Mouse (Mus musculus) kidney, postnatal 10 days (tissue): ENCODE results near the gene Tmem29.
A peak's percentile ranks its signal among the peaks of the same experiment; 100 is the strongest.
"Not testable (repeated sequence)": the region's sequence is repeated elsewhere in the genome, so short reads cannot be mapped to it uniquely, and the experiment has no call there.

ENCODE experiments used
- DNase-seq: peaks from one replicate; pipeline ENCODE4 v3.0.0; 2021; ENCODE audit warnings: mixed read lengths

Tmem29 gene

GRCm38 (mm10) chrX:150458766-150459350 is at the start of gene Tmem29:
Gene Tmem29, minus strand, starts transcription at chrX:150459154.
- DNase-seq, result peak; percentile 91

- no peak for DNase-seq
Observed at GRCm38 (mm10) chrX:150508696-150509095, 49.7 kb upstream of the Tmem29 start.

GRCm38 (mm10) chrX:150487811-150488210 is 28.9 kb upstream of the Tmem29 start:
- DNase-seq, result not testable (repeated sequence)

- not testable (repeated sequence) for DNase-seq
Observed at GRCm38 (mm10) chrX:150486314-150487030, 27.5 kb upstream of the Tmem29 start.

DNA sequence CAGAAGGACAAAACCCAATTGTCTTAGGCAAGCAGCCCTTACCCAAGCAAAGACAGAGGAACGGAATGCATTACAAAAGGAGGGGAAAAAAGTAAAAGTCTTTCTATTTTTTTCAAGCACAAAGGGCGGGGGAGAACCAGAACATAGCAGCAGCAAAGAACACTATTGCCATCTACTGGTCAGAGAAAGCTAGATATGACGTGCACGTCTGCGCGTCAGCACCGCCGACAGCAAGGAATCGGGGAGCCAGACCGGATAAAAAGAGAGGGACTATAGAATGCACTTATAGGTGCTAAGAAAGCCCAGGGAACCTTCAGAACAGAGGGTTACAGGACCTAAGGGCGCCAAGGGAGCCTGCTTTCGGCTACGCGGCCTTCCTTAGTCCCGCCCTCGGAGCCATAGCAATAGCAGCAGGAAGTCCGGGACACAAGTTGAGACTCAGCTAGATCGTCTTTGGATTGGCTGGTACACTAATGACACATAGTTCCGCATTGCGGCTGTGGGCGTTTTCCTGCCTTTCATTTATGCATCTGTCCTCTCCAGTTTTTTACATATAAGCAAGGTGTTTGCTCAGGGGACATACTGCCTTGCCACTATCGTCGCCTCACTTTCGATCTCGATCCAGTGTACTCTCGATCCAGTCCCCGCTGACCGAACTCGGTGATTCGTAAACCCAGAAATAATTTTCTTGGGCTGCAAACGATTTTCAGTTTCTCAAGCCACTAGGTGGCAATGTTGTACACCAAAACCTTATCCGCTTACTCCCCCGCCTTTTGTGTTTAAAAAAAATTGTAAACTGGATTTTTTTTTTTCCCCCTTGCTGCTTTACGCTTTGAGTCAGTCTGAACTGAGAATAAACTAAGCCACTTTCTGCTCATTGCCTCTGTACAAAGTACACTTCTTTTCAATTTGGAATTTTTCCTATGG is 19.2 kb upstream of the Tmem29 start:
- DNase-seq, result peak; percentile 85

GRCm38 (mm10) chrX:150471416-150471815 is 12.5 kb upstream of the Tmem29 start:
- DNase-seq, result no peak

DNA sequence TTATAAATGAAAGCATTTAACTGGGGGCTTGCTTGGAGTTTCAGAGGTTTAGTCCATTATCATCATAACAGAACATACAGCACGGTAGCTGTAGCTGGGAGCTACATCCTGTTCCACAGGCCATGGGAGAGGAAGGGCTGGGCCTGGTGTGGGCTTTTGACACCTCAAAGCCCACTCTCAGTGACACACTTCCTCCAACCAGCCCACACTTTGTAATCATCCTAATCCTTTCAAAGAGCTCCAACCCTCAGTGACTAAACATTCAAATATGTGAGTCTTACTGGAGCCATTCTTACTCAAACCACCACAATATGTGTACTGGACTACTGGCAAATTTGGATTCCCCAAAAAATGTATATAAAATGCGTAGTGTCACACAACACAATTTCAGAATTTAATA is 9.3 kb upstream of the Tmem29 start:
- no peak for DNase-seq

GRCm38 (mm10) chrX:150466817-150467216 is 7.9 kb upstream of the Tmem29 start:
- not testable (repeated sequence) for DNase-seq

GRCm38 (mm10) chrX:150460143-150460542 is 1.2 kb upstream of the Tmem29 start:
- no peak for DNase-seq

DNA sequence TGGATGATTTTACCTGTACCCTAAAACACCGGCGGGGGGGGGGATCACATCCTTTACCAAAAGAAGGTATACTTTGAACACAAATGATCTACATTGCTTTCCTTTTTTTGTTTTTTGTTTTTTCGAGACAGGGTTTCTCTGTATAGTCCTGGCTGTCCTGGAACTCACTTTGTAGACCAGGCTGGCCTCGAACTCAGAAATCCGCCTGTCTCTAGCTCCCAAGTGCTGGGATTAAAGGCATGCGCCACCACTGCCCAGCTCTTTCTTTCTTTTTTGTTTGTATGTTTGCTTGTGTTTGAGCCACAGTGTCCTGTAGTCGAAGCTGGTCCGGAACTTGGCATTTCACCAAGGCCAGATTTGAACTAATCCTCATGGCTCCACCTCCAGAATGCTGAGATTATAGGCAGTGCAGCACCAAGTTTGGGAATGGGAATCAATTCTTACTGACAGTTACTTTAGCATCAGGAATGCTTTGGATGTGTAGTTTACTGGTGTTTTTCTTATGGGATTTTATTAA is 515 bp upstream of the Tmem29 start:
- peak; percentile 51 for DNase-seq

- DNase-seq, result no peak
Observed at GRCm38 (mm10) chrX:150458136-150458535, 818 bp downstream of the Tmem29 start.

- peak; percentile 86 for DNase-seq
Observed at GRCm38 (mm10) chrX:150440505-150441338, 18.2 kb downstream of the Tmem29 start.

DNA sequence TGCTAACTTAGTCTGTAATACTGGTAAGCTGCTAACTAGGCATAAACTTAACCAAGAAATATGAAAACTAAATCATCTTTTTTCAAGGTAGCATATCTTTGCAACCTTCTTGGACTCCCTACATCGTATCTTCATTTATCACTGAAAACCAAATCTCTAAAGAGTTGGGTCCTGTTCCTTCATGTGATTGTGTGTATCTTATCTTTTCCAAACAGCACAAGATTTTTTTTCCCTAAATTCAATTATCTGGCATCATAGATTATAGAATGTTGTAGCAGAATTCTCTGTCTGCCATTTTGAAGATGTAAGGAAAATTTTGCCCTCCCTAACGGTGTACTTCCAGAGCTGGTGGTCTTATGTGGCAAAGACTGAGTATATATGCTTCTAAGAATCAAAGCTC is 22.6 kb downstream of the Tmem29 start:
- no peak for DNase-seq

DNA sequence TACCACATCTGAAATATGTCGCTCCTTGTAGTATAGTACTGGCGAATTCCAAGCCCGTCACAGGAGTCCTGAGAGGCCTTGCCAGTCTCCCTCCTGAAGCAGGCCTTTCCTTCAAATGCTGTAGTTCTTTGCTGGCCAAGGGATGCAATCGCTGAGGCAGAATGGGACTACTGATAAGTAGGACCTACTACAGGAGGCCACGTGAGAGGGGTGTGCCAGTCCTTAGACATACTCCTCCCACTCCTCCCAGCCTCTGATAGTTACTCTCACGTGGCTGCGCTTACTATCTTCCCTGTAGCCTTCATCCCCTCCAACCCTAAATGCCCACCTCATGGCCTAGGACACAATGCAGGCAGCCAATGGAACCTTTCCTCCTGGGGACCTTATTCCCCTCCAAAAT is 23.6 kb downstream of the Tmem29 start:
- no peak for DNase-seq

DNA sequence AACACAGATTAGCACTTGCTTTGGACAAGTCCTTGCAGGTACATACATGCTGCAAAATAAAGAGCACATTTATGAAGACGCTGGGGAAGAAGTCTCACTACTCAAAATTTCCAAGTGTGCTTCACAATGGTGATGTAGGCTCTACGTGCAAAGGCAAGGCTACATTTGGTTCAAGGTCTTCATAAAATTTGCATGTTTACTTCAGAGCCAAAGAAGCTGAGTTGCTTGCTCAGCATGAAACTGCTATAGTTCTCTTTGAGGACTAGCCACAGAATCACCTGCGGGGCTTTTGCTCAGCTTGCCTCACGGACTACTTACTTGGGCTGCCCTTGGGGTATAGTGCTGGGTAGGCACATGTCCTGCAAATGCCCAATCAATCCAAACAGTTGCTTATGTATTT is 45.4 kb downstream of the Tmem29 start:
- no peak for DNase-seq
